Mouse (Mus musculus): ENCODE results near the gene Sectm1a. TPM values are rescaled to one million over a fixed set of nuclear protein-coding genes. Genes with fewer than 3 reads are reported as not detected.

Sectm1a gene
- polyA plus RNA-seq (2017; shearing (Covaris generic)), result 0.29 TPM

GRCm38 (mm10) chr11:121081120-121081519 lies at the start of gene Sectm1a:
Gene Sectm1a, minus strand, starts transcription at chr11:121081220.

GRCm38 (mm10) chr11:121118577-121118976 lies 37.6 kb upstream of the Sectm1a start, which contains the start of gene Tex19.2:
Gene Tex19.2, minus strand, starts transcription at chr11:121118677.

GRCm38 (mm10) chr11:121063379-121063778 lies 17.6 kb downstream of the Sectm1a start, which contains the start of gene Sectm1b:
Gene Sectm1b, minus strand, starts transcription at chr11:121063569.

GRCm38 (mm10) chr11:121039302-121039701 lies 41.7 kb downstream of the Sectm1a start, which contains the start of gene Cd7:
Gene Cd7, minus strand, starts transcription at chr11:121039418.

Other genes starting within 250 kb of the Sectm1a start
- gene Ccdc57, start 148.3 kb downstream of the Sectm1a start, polyA plus RNA-seq (2017; shearing (Covaris generic)), result not detected
- gene Slc16a3, start 132.7 kb downstream of the Sectm1a start, polyA plus RNA-seq (2017; shearing (Covaris generic)), result 7.9 TPM
- 216 TPM for gene Csnk1d, start 89.9 kb downstream of the Sectm1a start, polyA plus RNA-seq (2017; shearing (Covaris generic))
- gene Cd7, start 41.8 kb downstream of the Sectm1a start, polyA plus RNA-seq (2017; shearing (Covaris generic)), result 159 TPM
- 0.40 TPM for gene Sectm1b, start 17.7 kb downstream of the Sectm1a start, polyA plus RNA-seq (2017; shearing (Covaris generic))
- 0.18 TPM for gene Tex19.2, start 37.5 kb upstream of the Sectm1a start, polyA plus RNA-seq (2017; shearing (Covaris generic))
- not detected for gene Tex19.1, start 64.9 kb upstream of the Sectm1a start, polyA plus RNA-seq (2017; shearing (Covaris generic))
- gene Uts2r, start 79.1 kb upstream of the Sectm1a start, polyA plus RNA-seq (2017; shearing (Covaris generic)), result not detected
- 1.5 TPM for gene Hexdc, start 123.2 kb upstream of the Sectm1a start, polyA plus RNA-seq (2017; shearing (Covaris generic))
- 21.6 TPM for gene Ogfod3, start 123.5 kb upstream of the Sectm1a start, polyA plus RNA-seq (2017; shearing (Covaris generic))
- gene Cybc1, start 148.1 kb upstream of the Sectm1a start, polyA plus RNA-seq (2017; shearing (Covaris generic)), result 78.1 TPM
- gene Narf, start 156.0 kb upstream of the Sectm1a start, polyA plus RNA-seq (2017; shearing (Covaris generic)), result 27.8 TPM
- 16.6 TPM for gene Foxk2, start 178.8 kb upstream of the Sectm1a start, polyA plus RNA-seq (2017; shearing (Covaris generic))